Mouse (Mus musculus): ENCODE data around the gene Rtn4rl1. TPM values are rescaled to one million over a fixed set of nuclear protein-coding genes. Genes with fewer than 3 reads are reported as not detected.

Rtn4rl1 gene
- polyA plus RNA-seq, 1 experiment from 2014 or later, result 17.8 TPM

DNA sequence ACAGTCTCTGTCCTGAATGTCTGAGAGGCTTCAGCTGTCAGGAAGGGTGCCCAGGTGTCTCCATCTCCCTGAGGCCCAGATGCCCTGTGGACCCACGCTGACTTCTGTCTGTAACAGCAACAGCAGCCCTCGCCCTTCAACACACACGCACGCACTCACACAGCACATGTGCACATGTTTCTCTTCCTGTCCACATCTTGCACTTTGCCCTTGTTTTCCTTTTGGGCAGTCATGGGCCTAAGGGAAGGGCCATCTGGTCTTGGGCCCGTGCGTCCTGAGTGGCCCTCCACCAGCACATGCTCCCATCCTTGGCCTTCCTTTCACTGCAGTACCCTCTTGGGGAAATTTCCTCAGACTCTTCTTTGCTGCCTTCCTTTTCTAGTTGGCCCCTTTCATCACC is 30.2 kb upstream of the Rtn4rl1 start:
- 84% methylated on average over 6 of the region's 6 CpGs for WGBS
- no peak overlapping the region for H3K4me2 ChIP-seq (ENCODE audit: low read length)
- H3K4me3 ChIP-seq (ENCODE audit: low read depth, low read length), result no peak overlapping the region
- H3K36me3 ChIP-seq (ENCODE audit: control insufficient read depth, insufficient read depth, low read length), result peaks cover 18% of the 10 kb centered on the region
- H3K9ac ChIP-seq (ENCODE audit: low read depth, low read length), result no peak overlapping the region
- peaks cover 15% of the 10 kb centered on the region for H3K4me1 ChIP-seq (ENCODE audit: control insufficient read depth, insufficient read depth, low read length)
- H3K9me3 ChIP-seq (replicated peaks; ENCODE audit: control insufficient read depth, low read length, poor library complexity, severe bottlenecking), result no peaks in the 10 kb centered on the region
- no peak for ATAC-seq
- H3K27ac ChIP-seq (ENCODE audit: low read length), result no peak overlapping the region
- peaks cover 51% of the 10 kb centered on the region for H3K27me3 ChIP-seq (ENCODE audit: control insufficient read depth, insufficient read depth, low read depth, low read length)

DNA sequence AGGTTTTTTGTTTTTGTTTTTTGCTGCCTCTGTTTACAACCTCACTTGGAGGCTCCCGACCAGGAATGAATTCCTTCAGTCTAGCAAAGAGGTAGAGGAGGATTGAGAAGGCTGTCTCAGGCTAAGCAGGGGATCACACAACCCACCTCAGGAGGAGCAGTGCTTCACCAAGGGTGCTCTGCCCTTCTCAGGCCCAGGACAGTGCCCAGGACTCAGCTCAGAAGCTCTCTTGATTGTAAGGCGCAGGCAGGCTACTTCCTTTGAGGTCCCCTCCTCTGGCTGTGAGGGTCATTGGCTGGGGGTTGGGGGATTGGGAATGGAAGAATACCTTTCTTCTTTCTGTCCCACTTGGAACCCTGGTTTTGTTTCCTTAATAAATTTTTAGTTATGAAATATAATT is 29.5 kb upstream of the Rtn4rl1 start:
- no peak for ATAC-seq
- H3K27ac ChIP-seq (ENCODE audit: low read length), result no peak overlapping the region

DNA sequence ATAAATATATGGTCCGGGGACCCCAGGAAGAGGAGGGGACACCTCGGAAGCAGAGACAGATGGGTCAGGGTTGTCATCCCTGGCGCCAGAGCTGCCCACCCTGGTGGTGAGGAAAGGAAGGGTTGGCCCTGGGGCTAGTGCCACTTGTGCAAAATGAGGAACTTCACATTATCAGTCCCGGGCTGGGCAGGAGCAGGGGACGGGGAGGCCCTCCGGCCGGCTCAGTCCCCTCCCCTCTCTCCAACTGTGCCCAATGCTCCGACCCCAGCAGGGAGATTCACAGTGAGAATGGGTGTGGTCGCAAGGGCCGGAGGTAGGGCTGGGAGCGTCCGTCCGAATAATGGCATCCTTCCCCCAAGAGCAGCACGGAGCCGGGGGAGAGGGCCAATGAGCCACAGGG is 28.8 kb upstream of the Rtn4rl1 start:
- 15% methylated on average over 15 of the region's 15 CpGs for WGBS
- no peak overlapping the region for H3K27ac ChIP-seq (ENCODE audit: low read length)
- ATAC-seq, result no peak
- peaks cover 57% of the 10 kb centered on the region for H3K27me3 ChIP-seq (ENCODE audit: control insufficient read depth, insufficient read depth, low read depth, low read length)
- H3K4me1 ChIP-seq (ENCODE audit: control insufficient read depth, insufficient read depth, low read length), result peaks cover 28% of the 10 kb centered on the region
- no peak overlapping the region for H3K4me2 ChIP-seq (ENCODE audit: low read length)
- no peak overlapping the region for H3K9ac ChIP-seq (ENCODE audit: low read depth, low read length)
- H3K36me3 ChIP-seq (ENCODE audit: control insufficient read depth, insufficient read depth, low read length), result peaks cover 17% of the 10 kb centered on the region
- H3K4me3 ChIP-seq (ENCODE audit: low read depth, low read length), result no peak overlapping the region
- H3K9me3 ChIP-seq (replicated peaks; ENCODE audit: control insufficient read depth, low read length, poor library complexity, severe bottlenecking), result no peaks in the 10 kb centered on the region

More for the DNA sequence above, 29.5 kb upstream of the Rtn4rl1 start:
- no peak overlapping the region for H3K9ac ChIP-seq (ENCODE audit: low read depth, low read length)
- H3K36me3 ChIP-seq (ENCODE audit: control insufficient read depth, insufficient read depth, low read length), result peaks cover 18% of the 10 kb centered on the region
- peaks cover 21% of the 10 kb centered on the region for H3K4me1 ChIP-seq (ENCODE audit: control insufficient read depth, insufficient read depth, low read length)
- no peak overlapping the region for H3K4me2 ChIP-seq (ENCODE audit: low read length)
- H3K9me3 ChIP-seq (replicated peaks; ENCODE audit: control insufficient read depth, low read length, poor library complexity, severe bottlenecking), result no peaks in the 10 kb centered on the region
- H3K27me3 ChIP-seq (ENCODE audit: control insufficient read depth, insufficient read depth, low read depth, low read length), result peaks cover 57% of the 10 kb centered on the region
- H3K4me3 ChIP-seq (ENCODE audit: low read depth, low read length), result no peak overlapping the region
- WGBS, result 75% methylated on average over 2 of the region's 2 CpGs

DNA sequence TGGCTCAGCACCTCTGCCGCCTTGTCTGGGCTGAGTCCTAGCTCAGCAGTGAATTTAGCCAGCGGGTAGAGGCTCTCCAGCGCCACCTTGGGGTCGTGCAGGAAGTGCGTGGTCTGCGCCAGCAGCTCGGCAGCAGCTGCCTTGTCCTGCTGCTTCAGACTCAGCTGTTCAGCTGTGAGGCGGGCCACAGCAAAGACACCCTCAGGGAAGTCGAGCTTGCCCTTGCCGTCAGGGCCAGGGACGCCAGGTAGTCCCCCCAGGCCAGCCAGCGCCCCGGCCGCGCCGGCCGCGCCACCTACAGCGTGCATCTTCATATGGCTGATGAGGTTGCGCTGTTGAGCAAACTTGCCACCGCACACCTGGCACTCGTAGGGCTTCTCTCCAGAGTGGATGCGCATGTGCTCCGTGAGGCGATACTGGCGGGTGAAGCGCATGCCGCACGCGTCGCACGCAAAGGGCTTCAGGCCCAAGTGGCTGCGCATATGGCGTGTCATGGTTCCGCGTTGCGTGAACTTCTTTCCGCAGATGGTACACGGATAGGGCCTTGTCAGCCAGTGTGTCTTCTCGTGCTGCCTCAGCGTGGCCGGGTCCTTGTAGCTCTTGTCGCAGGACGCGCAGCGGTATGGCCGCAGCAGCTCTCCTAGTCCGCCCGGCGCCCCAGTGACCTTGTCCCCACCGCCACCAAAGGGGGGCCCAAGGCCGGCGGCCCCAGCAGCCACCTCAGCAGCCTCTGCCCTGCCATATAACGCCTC is 28.0 kb upstream of the Rtn4rl1 start:
- Histone ChIP-seq H3K27ac (ENCODE audit: low read length) (no peak overlapping the region), H3K27me3 (ENCODE audit: control insufficient read depth, insufficient read depth, low read depth, low read length) (peaks cover 57% of the 10 kb centered on the region), H3K4me1 (ENCODE audit: control insufficient read depth, insufficient read depth, low read length) (peaks cover 30% of the 10 kb centered on the region), H3K4me3 (ENCODE audit: low read depth, low read length) (peak overlapping the region; percentile 27), H3K36me3 (ENCODE audit: control insufficient read depth, insufficient read depth, low read length) (peaks cover 13% of the 10 kb centered on the region; the same call in 1 of the 2 replicates), H3K9me3 (replicated peaks; ENCODE audit: control insufficient read depth, low read length, poor library complexity, severe bottlenecking) (no peaks in the 10 kb centered on the region), H3K9ac (ENCODE audit: low read depth, low read length) (peak overlapping the region; percentile 36; the same call in 1 of the 2 replicates), H3K4me2 (ENCODE audit: low read length) (peak overlapping the region; percentile 46)
- ATAC-seq, result no peak
- 5% methylated on average over 54 of the region's 54 CpGs for WGBS

DNA sequence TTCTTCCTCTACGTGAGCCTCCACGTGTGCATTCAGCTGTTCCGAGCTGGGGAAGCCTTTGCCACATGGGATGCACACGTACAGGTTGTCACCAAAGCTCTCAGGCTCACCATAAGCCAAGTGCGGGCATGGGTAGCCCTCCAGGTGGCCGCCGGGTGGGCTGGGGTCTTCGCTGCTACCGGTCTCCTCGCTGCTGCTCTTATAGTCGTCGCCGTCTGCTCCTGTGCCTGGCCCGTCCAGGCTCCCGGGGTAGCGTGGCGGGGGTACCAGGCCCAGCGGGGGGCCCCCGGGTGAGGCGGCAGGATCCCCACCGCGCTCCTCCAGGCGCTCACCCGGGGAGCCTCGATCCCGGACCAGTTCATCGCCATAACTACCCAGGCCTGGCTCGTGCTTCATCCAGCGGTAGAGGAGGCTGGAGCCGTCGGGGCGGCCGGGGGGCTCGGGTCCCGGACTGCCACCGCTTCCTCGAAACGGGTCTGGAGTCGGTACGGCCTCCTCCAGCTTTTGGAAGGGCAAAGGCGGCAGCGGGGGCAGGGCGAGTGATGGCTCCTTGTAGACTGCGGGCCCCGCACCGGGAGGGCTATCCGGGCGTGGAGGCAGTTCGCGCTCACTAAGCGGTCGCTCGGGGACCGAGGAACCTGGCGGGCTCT is 27.3 kb upstream of the Rtn4rl1 start:
- Histone ChIP-seq H3K9ac (ENCODE audit: low read depth, low read length) (peak overlapping the region; percentile 38; the same call in 1 of the 2 replicates), H3K27ac (ENCODE audit: low read length) (no peak overlapping the region), H3K4me3 (ENCODE audit: low read depth, low read length) (peak overlapping the region; percentile 27), H3K4me1 (ENCODE audit: control insufficient read depth, insufficient read depth, low read length) (peaks cover 35% of the 10 kb centered on the region), H3K36me3 (ENCODE audit: control insufficient read depth, insufficient read depth, low read length) (peaks cover 11% of the 10 kb centered on the region; the same call in 1 of the 2 replicates), H3K4me2 (ENCODE audit: low read length) (peak overlapping the region; percentile 46), H3K9me3 (replicated peaks; ENCODE audit: control insufficient read depth, low read length, poor library complexity, severe bottlenecking) (no peaks in the 10 kb centered on the region), H3K27me3 (ENCODE audit: control insufficient read depth, insufficient read depth, low read depth, low read length) (peaks cover 57% of the 10 kb centered on the region)
- ATAC-seq, result no peak
- 3% methylated on average over 55 of the region's 55 CpGs for whole genome bisulfite sequencing

DNA sequence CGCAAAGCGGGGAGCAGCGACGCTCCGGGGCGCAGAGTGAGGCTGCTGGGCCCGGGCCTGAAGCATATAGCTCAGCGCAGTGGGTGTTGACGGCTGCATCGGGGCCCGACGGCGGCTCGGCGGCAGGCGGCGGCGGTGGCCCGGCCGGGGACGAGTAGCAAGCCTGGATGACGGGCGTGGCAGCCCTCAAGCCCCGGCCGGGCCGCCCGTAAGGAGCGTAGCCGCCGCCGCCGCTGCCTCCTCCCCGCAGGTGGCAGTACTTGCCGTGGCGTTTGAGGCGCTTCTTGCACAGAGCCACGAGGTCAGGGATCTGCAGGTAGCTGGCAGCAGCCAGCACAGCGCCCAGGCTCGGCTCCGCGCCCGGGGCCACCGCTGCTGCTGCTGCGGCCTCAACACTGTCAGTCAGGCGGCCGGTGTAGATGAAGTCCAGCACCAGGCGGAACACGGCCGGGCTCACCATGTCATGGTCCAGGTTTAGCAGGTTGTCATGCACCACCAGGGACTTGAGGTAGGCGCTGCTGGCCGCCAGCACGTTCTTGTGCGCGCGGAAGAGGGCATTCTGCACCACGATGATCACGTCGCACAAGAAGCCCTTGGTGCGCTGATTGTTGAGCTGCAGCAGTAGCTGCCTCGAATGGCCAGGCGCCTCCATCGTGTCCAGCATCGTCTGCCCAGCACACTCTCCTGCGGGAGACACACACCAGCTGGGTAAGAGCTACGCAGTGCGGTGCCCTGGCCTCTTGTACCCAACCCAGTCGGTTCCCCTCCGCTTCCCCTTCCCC is 26.5 kb upstream of the Rtn4rl1 start:
- peak overlapping the region; percentile 46 for H3K4me2 ChIP-seq (ENCODE audit: low read length)
- H3K36me3 ChIP-seq (ENCODE audit: control insufficient read depth, insufficient read depth, low read length), result peaks cover 9% of the 10 kb centered on the region; the same call in 1 of the 2 replicates
- peak overlapping the region; percentile 51 for H3K4me3 ChIP-seq (ENCODE audit: low read depth, low read length)
- no peak for ATAC-seq
- WGBS, result 2% methylated on average over 68 of the region's 68 CpGs
- H3K9ac ChIP-seq (ENCODE audit: low read depth, low read length), result 0 out of 2 replicates have a peak overlapping the region, but pooled peaks have one; percentile 38
- no peak overlapping the region for H3K27ac ChIP-seq (ENCODE audit: low read length)
- H3K27me3 ChIP-seq (ENCODE audit: control insufficient read depth, insufficient read depth, low read depth, low read length), result peaks cover 57% of the 10 kb centered on the region
- no peaks in the 10 kb centered on the region for H3K9me3 ChIP-seq (replicated peaks; ENCODE audit: control insufficient read depth, low read length, poor library complexity, severe bottlenecking)
- H3K4me1 ChIP-seq (ENCODE audit: control insufficient read depth, insufficient read depth, low read length), result peaks cover 37% of the 10 kb centered on the region

DNA sequence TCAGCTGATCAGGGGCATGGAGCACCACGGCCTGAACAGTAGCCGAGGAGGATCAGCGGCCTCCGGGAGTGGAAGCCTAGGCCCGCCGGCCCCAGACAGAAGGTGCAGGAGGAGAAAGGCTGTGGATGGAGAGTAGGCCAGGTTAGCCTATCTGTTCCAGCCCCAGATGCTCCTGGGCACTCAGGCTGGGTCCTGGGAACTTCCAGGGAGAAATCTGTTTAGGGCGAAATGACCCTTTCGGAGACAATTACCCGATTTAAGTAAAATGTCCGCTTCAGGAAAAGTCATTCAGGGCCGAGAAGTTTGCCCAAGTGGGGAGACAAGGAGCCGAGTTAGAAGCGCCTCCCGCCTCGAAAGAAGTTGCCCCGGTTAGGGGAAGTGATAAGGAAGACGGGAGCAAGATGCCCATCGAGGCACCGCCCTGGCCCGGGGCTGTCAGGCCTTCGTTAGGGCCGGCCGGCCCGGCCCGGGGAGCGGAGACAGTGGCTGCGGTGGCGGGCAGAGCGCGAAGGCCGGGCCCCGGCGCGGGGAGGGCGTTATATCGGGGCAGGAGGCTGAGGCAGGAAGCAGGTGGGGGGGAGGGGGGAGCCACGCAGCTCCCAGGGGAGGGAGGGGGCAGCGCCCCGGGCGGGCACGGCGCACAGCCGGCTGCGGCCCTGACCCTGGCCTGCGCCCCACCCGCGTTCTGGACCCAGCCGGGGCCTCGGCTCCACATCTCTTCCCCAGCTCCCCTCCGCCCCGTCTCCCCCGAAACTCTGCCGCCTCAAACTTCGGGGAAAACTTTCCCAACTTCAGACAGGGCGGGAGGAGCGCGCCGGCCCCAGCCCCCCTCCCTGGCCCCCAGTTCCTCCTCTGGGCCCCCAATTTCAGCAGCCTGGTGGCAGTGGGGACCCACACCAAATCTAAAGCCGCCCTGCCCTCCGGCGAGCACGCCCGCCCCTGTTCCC is 25.7 kb upstream of the Rtn4rl1 start:
- peaks cover 37% of the 10 kb centered on the region for H3K4me1 ChIP-seq (ENCODE audit: control insufficient read depth, insufficient read depth, low read length)
- WGBS, result 5% methylated on average over 36 of the region's 63 CpGs
- H3K4me3 ChIP-seq (ENCODE audit: low read depth, low read length), result peak overlapping the region; percentile 51
- peak overlapping the region; percentile 88 for H3K4me2 ChIP-seq (ENCODE audit: low read length)
- no peaks in the 10 kb centered on the region for H3K9me3 ChIP-seq (replicated peaks; ENCODE audit: control insufficient read depth, low read length, poor library complexity, severe bottlenecking)
- H3K27me3 ChIP-seq (ENCODE audit: control insufficient read depth, insufficient read depth, low read depth, low read length), result peaks cover 54% of the 10 kb centered on the region
- H3K27ac ChIP-seq (ENCODE audit: low read length), result no peak overlapping the region; the same call in 1 of the 2 replicates
- ATAC-seq, result no peak
- peaks cover 5% of the 10 kb centered on the region; the same call in 1 of the 2 replicates for H3K36me3 ChIP-seq (ENCODE audit: control insufficient read depth, insufficient read depth, low read length)
- peak overlapping the region; percentile 68 for H3K9ac ChIP-seq (ENCODE audit: low read depth, low read length)

Data from midbrain, embryonic 16.5 days (tissue).